Mouse (Mus musculus) erythroblast, adult 5-6 weeks (primary cell): ENCODE data around the gene Fra10ac1. TPM values are rescaled to one million over a fixed set of nuclear protein-coding genes. Genes with fewer than 3 reads are reported as not detected.

ENCODE experiments used
- total RNA-seq, 2 experiments: library from RNA; stranded (forward) in 1 of 2; stranded (reverse) in 1 of 2; fragments of 150-400 nt in 1 of 2; fragments of 200-764, 138-1000 nt in 1 of 2; gene quantifications; 2 replicates each; pipeline versions ENCODE4 v1.2.3 to v1.2.4; 2015 to 2017; ENCODE audit warnings: low replicate concordance in 2 of 2

Gene Fra10ac1
- total RNA-seq, 2 experiments from 2014 or later, result 6.1 to 7.3 TPM

Other genes starting within 250 kb of the Fra10ac1 start
- 0.96 and 7.7 TPM in 2 replicates for gene Myof, start 180.6 kb downstream of the Fra10ac1 start, total RNA-seq (2015; ENCODE audit: low replicate concordance)
- 0.70 and 1.5 TPM in 2 replicates for gene Myof, start 180.6 kb downstream of the Fra10ac1 start, total RNA-seq (2017; ENCODE audit: low replicate concordance)
- 13.6 and 16.5 TPM in 2 replicates for gene Cep55, start 169.1 kb downstream of the Fra10ac1 start, total RNA-seq (2015; ENCODE audit: low replicate concordance)
- gene Cep55, start 169.1 kb downstream of the Fra10ac1 start, total RNA-seq (2017; ENCODE audit: low replicate concordance), result 6.8 and 17.1 TPM in 2 replicates
- gene Ffar4, start 127.1 kb downstream of the Fra10ac1 start, total RNA-seq (2015; ENCODE audit: low replicate concordance), result not detected in 2 replicates
- not detected in 2 replicates for gene Ffar4, start 127.1 kb downstream of the Fra10ac1 start, total RNA-seq (2017; ENCODE audit: low replicate concordance)
- gene Rbp4, start 98.9 kb downstream of the Fra10ac1 start, total RNA-seq (2015; ENCODE audit: low replicate concordance), result not detected in 2 replicates
- not detected in 2 replicates for gene Rbp4, start 98.9 kb downstream of the Fra10ac1 start, total RNA-seq (2017; ENCODE audit: low replicate concordance)
- gene Pde6c, start 91.4 kb downstream of the Fra10ac1 start, total RNA-seq (2015; ENCODE audit: low replicate concordance), result not detected in 2 replicates
- not detected in 2 replicates for gene Pde6c, start 91.4 kb downstream of the Fra10ac1 start, total RNA-seq (2017; ENCODE audit: low replicate concordance)
- 0.21 TPM in 1 of 2 replicates, not detected in the other for gene Lgi1, start 40.4 kb upstream of the Fra10ac1 start, total RNA-seq (2015; ENCODE audit: low replicate concordance)
- not detected in 2 replicates for gene Lgi1, start 40.4 kb upstream of the Fra10ac1 start, total RNA-seq (2017; ENCODE audit: low replicate concordance)
- gene Slc35g1, start 171.8 kb upstream of the Fra10ac1 start, total RNA-seq (2015; ENCODE audit: low replicate concordance), result 3.3 and 4.8 TPM in 2 replicates
- gene Slc35g1, start 171.8 kb upstream of the Fra10ac1 start, total RNA-seq (2017; ENCODE audit: low replicate concordance), result 2.3 and 2.8 TPM in 2 replicates